Mouse (Mus musculus): ENCODE results near the gene Cmklr1.

Gene Cmklr1

GRCm38 (mm10) chr5:113570056-113570717 is 80.0 kb downstream of the Cmklr1 start:
- no peak for DNase-seq (ENCODE audit: low read depth, low spot score)
- H3K27me3 ChIP-seq (ENCODE audit: control insufficient read depth, insufficient read depth, low read length, poor library complexity, severe bottlenecking) = no peaks in the 10 kb centered on the region
- no peaks in the 10 kb centered on the region for H3K36me3 ChIP-seq (ENCODE audit: control insufficient read depth, insufficient read depth, low read length, poor library complexity, severe bottlenecking)

DNA sequence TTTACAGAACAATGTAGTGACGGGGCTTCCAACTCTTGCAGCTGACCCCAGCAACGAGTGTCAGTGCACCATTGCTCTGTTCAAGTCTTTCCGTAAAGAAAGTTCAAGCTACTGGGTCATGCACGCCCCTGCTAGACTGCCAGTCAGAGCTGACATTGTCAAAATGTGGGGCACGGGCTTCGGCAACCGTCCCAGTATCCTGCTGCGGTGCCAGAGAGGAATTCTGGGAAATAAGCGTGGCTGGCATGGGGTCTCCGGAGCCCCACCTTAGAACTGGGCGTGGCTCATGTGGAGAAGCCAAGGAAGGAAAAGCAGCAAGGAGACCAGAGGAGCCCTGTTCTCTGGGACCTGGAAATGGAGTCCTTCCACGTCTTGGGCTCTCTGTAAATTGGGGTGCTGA is 84.4 kb downstream of the Cmklr1 start:
- no peaks in the 10 kb centered on the region for H3K27me3 ChIP-seq (ENCODE audit: control insufficient read depth, insufficient read depth, low read length, poor library complexity, severe bottlenecking)
- no peak for DNase-seq (ENCODE audit: low read depth, low spot score)
- no peaks in the 10 kb centered on the region for H3K36me3 ChIP-seq (ENCODE audit: control insufficient read depth, insufficient read depth, low read length, poor library complexity, severe bottlenecking)

GRCm38 (mm10) chr5:113565101-113565854 is 84.9 kb downstream of the Cmklr1 start:
- H3K36me3 ChIP-seq (ENCODE audit: control insufficient read depth, insufficient read depth, low read length, poor library complexity, severe bottlenecking) = no peaks in the 10 kb centered on the region
- no peak for DNase-seq (ENCODE audit: low read depth, low spot score)

GRCm38 (mm10) chr5:113564463-113564862 is 85.8 kb downstream of the Cmklr1 start:
- DNase-seq (ENCODE audit: low read depth, low spot score) = no peak
- Histone ChIP-seq H3K36me3 (ENCODE audit: control insufficient read depth, insufficient read depth, low read length, poor library complexity, severe bottlenecking) (no peaks in the 10 kb centered on the region), H3K27me3 (ENCODE audit: control insufficient read depth, insufficient read depth, low read length, poor library complexity, severe bottlenecking) (no peaks in the 10 kb centered on the region)

More at GRCm38 (mm10) chr5:113565101-113565854, 84.9 kb downstream of the Cmklr1 start:
- H3K27me3 ChIP-seq (ENCODE audit: control insufficient read depth, insufficient read depth, low read length, poor library complexity, severe bottlenecking) = no peaks in the 10 kb centered on the region

Measured in splenic B cell, adult 2 months (primary cell).